Mouse (Mus musculus) liver, postnatal 0 days (tissue): Measurements from ENCODE around the gene Phip.

Experiments
- CTCF ChIP-seq: sonication (generic); IDR thresholded peaks from 2 replicates; pipeline ENCODE4 v1.5.1; 2016; ENCODE audit warnings: antibody characterized with exemption, low read depth
- EP300 ChIP-seq: IDR thresholded peaks from 2 replicates; pipeline ENCODE4 v1.6.1; 2016; ENCODE audit warnings: antibody characterized with exemption, low read depth, mild to moderate bottlenecking

DNA sequence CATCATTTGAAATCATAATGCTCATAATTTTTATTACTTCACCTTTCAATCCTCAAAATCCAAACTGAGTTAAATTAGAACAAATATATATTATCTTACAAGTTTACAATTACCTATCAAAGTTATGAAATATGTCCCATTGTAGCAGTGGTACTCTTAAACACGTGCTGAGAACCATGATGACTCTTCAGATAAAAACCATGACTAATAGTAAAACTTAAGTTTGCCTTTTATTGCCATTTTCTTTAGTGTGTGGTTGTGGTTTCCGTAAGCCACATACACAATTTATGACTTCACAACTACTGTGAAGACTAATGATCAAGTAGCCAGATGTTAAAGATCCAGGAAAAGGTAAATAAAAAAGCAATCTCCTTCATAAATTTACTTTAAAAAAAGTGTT, 14.0 kb downstream of the Phip start:
- TF ChIP-seq CTCF (no peak), EP300 (no peak)
